Mouse (Mus musculus) myocyte (in vitro differentiated cells): ENCODE measurements around the gene Cacna1i. TPM values are rescaled to one million over a fixed set of nuclear protein-coding genes. Genes with fewer than 3 reads are reported as not detected.

Source experiments
- H3K27me3 ChIP-seq: one replicate; pipeline ENCODE4 v1.6.1; 2011; ENCODE audit not compliant: control insufficient read depth, insufficient read depth, insufficient read length
- H3K36me3 ChIP-seq: one replicate; pipeline ENCODE4 v1.6.1; 2011; ENCODE audit not compliant: control insufficient read depth, insufficient read depth
- H3K4me2 ChIP-seq: one replicate; pipeline ENCODE4 v1.6.1; 2011; ENCODE audit warnings: low read depth, control low read depth
- H3K4me3 ChIP-seq: one replicate; pipeline ENCODE4 v1.5.1; 2011; ENCODE audit warnings: mild to moderate bottlenecking, control low read depth, moderate library complexity
- H3K79me2 ChIP-seq: one replicate; pipeline ENCODE4 v1.6.1; 2011; ENCODE audit not compliant: control insufficient read depth, insufficient read depth
- H3ac ChIP-seq: one replicate; pipeline ENCODE4 v1.6.1; 2011; ENCODE audit not compliant: control insufficient read depth, insufficient read length
- CEBPB ChIP-seq: IDR thresholded peaks from 2 replicates; pipeline ENCODE4 v1.6.1; 2011; ENCODE audit warnings: mild to moderate bottlenecking, moderate library complexity; ENCODE audit not compliant: poor library complexity, insufficient read depth, severe bottlenecking
- E2F4 ChIP-seq: IDR thresholded peaks from one replicate; pipeline ENCODE4 v1.6.1; 2011; ENCODE audit warnings: mild to moderate bottlenecking, control low read depth, moderate library complexity; ENCODE audit not compliant: insufficient read depth
- MAX ChIP-seq: IDR thresholded peaks from one replicate; pipeline ENCODE4 v1.6.1; 2011; ENCODE audit warnings: low read depth, mild to moderate bottlenecking, control low read depth
- MYOD1 ChIP-seq, 3 experiments: IDR thresholded peaks; one replicate each; pipeline ENCODE4 v1.6.1; 2011; ENCODE audit warnings: control low read depth in 2 of 3, low read depth in 2 of 3, mild to moderate bottlenecking in 2 of 3, moderate library complexity in 1 of 3; ENCODE audit not compliant: insufficient read length in 2 of 3, control insufficient read depth in 1 of 3
- MYOG ChIP-seq, 3 experiments: IDR thresholded peaks; one replicate each; pipeline ENCODE4 v1.6.1; 2011; ENCODE audit warnings: control low read depth in 2 of 3, low read depth in 2 of 3, mild to moderate bottlenecking in 2 of 3; ENCODE audit not compliant: insufficient read length in 2 of 3, control insufficient read depth in 1 of 3, insufficient read depth in 1 of 3
- POLR2A ChIP-seq: IDR thresholded peaks from one replicate; pipeline ENCODE4 v1.6.1; 2011; ENCODE audit warnings: low read depth, mild to moderate bottlenecking, control low read depth, moderate library complexity; ENCODE audit not compliant: insufficient read length
- POLR2AphosphoS2 ChIP-seq: IDR thresholded peaks from one replicate; pipeline ENCODE4 v1.6.1; 2011; ENCODE audit warnings: low read depth, control low read depth; ENCODE audit not compliant: insufficient read length
- REST ChIP-seq: IDR thresholded peaks from one replicate; pipeline ENCODE4 v1.6.1; 2011; ENCODE audit warnings: mild to moderate bottlenecking, control low read depth, moderate library complexity; ENCODE audit not compliant: insufficient read depth, insufficient read length
- SRF ChIP-seq: IDR thresholded peaks from one replicate; pipeline ENCODE4 v1.6.1; 2011; ENCODE audit warnings: low read depth; ENCODE audit not compliant: control insufficient read depth, insufficient read length
- TCF12 ChIP-seq: IDR thresholded peaks from one replicate; pipeline ENCODE4 v1.6.1; 2011; ENCODE audit warnings: mild to moderate bottlenecking, control low read depth; ENCODE audit not compliant: poor library complexity, insufficient read depth, severe bottlenecking
- TCF3 ChIP-seq: IDR thresholded peaks from one replicate; pipeline ENCODE4 v1.6.1; 2011; ENCODE audit warnings: low read depth, control low read depth; ENCODE audit not compliant: insufficient read length
- USF1 ChIP-seq: IDR thresholded peaks from one replicate; pipeline ENCODE4 v1.6.1; 2011; ENCODE audit warnings: low read depth, mild to moderate bottlenecking, control low read depth, moderate library complexity
- polyA plus RNA-seq: library from polyadenylated mRNA; unstranded; fragments of >200 nt; fragmentation: generic; extraction: Trizol; gene quantifications from one replicate; pipeline ENCODE4 v1.2.1, GENCODE M21; 2012; ENCODE audit warnings: missing spikeins

Cacna1i gene
- polyA plus RNA-seq, 1 experiment: 0.04 TPM

GRCm38 (mm10) chr15:80326947-80327346 lies 39.9 kb downstream of the Cacna1i start:
- Histone ChIP-seq H3K79me2 (no peaks in the 10 kb centered on the region), H3K4me2 (no peak overlapping the region), H3K4me3 (no peak overlapping the region), H3K27me3 (peaks cover 52% of the 10 kb centered on the region), H3K36me3 (no peaks in the 10 kb centered on the region), H3ac (no peak overlapping the region)
- TF ChIP-seq USF1 (no peak), E2F4 (no peak), MYOG (IDR thresholded peaks at IDR 0.05; ENCODE audit: control insufficient read depth in 1 of 3, insufficient read depth in 1 of 3, insufficient read length in 2 of 3, low read depth in 2 of 3) (no peak)

- no peak for TF ChIP-seq E2F4
- no peak for TF ChIP-seq TCF3
- TF ChIP-seq USF1: no peak
- no peak for TF ChIP-seq MYOD1 (IDR thresholded peaks at IDR 0.05; ENCODE audit: control insufficient read depth in 1 of 3, insufficient read length in 2 of 3, low read depth in 2 of 3)
- no peak for TF ChIP-seq MAX
- no peak for TF ChIP-seq TCF12
- no peak for TF ChIP-seq MYOG (IDR thresholded peaks at IDR 0.05; ENCODE audit: control insufficient read depth in 1 of 3, insufficient read depth in 1 of 3, insufficient read length in 2 of 3, low read depth in 2 of 3)
- TF ChIP-seq REST: no peak
- no peak for TF ChIP-seq POLR2AphosphoS2
- no peak for TF ChIP-seq SRF
- TF ChIP-seq CEBPB: no peak
- TF ChIP-seq POLR2A: no peak
- H3K4me2 ChIP-seq: no peak overlapping the region
- H3K27me3 ChIP-seq: peaks cover 62% of the 10 kb centered on the region
Measured at GRCm38 (mm10) chr15:80327743-80328540, 40.9 kb downstream of the Cacna1i start.

GRCm38 (mm10) chr15:80330276-80330675 lies 43.2 kb downstream of the Cacna1i start:
- Histone ChIP-seq H3ac (no peak overlapping the region), H3K79me2 (no peaks in the 10 kb centered on the region), H3K27me3 (peaks cover 60% of the 10 kb centered on the region), H3K36me3 (no peaks in the 10 kb centered on the region), H3K4me3 (no peak overlapping the region), H3K4me2 (no peak overlapping the region)
- TF ChIP-seq POLR2A: no peak
- no peak for TF ChIP-seq USF1
- TF ChIP-seq TCF3: no peak
- TF ChIP-seq CEBPB: no peak
- TF ChIP-seq MYOG (IDR thresholded peaks at IDR 0.05; ENCODE audit: control insufficient read depth in 1 of 3, insufficient read depth in 1 of 3, insufficient read length in 2 of 3, low read depth in 2 of 3): no peak
- TF ChIP-seq TCF12: no peak
- TF ChIP-seq POLR2AphosphoS2: no peak
- TF ChIP-seq E2F4: no peak
- TF ChIP-seq REST: no peak
- TF ChIP-seq MAX: no peak
- TF ChIP-seq MYOD1 (IDR thresholded peaks at IDR 0.05; ENCODE audit: control insufficient read depth in 1 of 3, insufficient read length in 2 of 3, low read depth in 2 of 3): no peak
- TF ChIP-seq SRF: no peak

More at GRCm38 (mm10) chr15:80327743-80328540, 40.9 kb downstream of the Cacna1i start:
- Histone ChIP-seq H3K36me3 (no peaks in the 10 kb centered on the region), H3K79me2 (no peaks in the 10 kb centered on the region), H3K4me3 (no peak overlapping the region), H3ac (no peak overlapping the region)

- no peak overlapping the region for H3K4me3 ChIP-seq
- peaks cover 56% of the 10 kb centered on the region for H3K27me3 ChIP-seq
- no peaks in the 10 kb centered on the region for H3K79me2 ChIP-seq
- H3K36me3 ChIP-seq: no peaks in the 10 kb centered on the region
- H3ac ChIP-seq: no peak overlapping the region
- TF ChIP-seq POLR2A: no peak
- TF ChIP-seq TCF3: no peak
- no peak for TF ChIP-seq CEBPB
- no peak for TF ChIP-seq MAX
- H3K4me2 ChIP-seq: no peak overlapping the region
Measured at GRCm38 (mm10) chr15:80334766-80335165, 47.7 kb downstream of the Cacna1i start.

DNA sequence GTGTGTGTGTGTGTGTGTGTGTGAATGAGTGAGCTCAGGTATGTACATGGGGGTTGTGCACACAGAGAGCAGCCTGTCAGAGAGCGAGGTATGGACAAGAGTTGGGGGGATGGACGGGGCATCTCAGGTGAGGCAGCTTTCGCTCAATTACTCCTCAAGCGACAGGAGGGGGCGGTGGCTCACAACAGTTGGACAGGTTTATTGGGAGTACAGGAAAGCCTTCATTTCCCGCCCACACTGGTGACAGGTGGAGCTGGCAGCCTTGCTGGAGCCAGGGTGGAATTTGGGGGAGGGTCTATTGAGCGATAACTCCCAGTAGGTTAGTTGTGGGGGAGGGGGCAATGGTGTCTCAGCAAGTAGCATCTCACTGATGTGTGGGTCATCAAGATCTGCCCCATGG lies 48.2 kb downstream of the Cacna1i start:
- Histone ChIP-seq H3K4me2 (no peak overlapping the region), H3K4me3 (no peak overlapping the region), H3K27me3 (peaks cover 52% of the 10 kb centered on the region), H3K36me3 (no peaks in the 10 kb centered on the region), H3K79me2 (no peaks in the 10 kb centered on the region), H3ac (no peak overlapping the region)
- no peak for TF ChIP-seq MYOD1 (IDR thresholded peaks at IDR 0.05; ENCODE audit: control insufficient read depth in 1 of 3, insufficient read length in 2 of 3, low read depth in 2 of 3)
- TF ChIP-seq MYOG (IDR thresholded peaks at IDR 0.05; ENCODE audit: control insufficient read depth in 1 of 3, insufficient read depth in 1 of 3, insufficient read length in 2 of 3, low read depth in 2 of 3): no peak
- TF ChIP-seq CEBPB: no peak
- no peak for TF ChIP-seq USF1
- no peak for TF ChIP-seq TCF3
- TF ChIP-seq POLR2A: no peak
- TF ChIP-seq SRF: no peak
- TF ChIP-seq POLR2AphosphoS2: no peak
- TF ChIP-seq TCF12: no peak
- TF ChIP-seq E2F4: no peak
- TF ChIP-seq REST: no peak
- no peak for TF ChIP-seq MAX
